Mouse (Mus musculus) cerebellum, adult 2 months (tissue): Measurements from ENCODE around the gene Klk14.

Source experiments
- CTCF ChIP-seq: fragments of 200-500 bp; IDR thresholded peaks from 2 replicates; pipeline ENCODE4 v1.5.1; 2011; ENCODE audit warnings: low read depth, mild to moderate bottlenecking, control low read depth, low read length, moderate library complexity, borderline replicate concordance; ENCODE audit not compliant: insufficient read depth
- POLR2A ChIP-seq: fragments of 200-500 bp; IDR thresholded peaks from 2 replicates; pipeline ENCODE4 v1.6.1; 2011; ENCODE audit warnings: low read length, control low read depth, borderline replicate concordance; ENCODE audit not compliant: insufficient read depth

- TF ChIP-seq POLR2A: no peak
- TF ChIP-seq CTCF: no peak
Observed at GRCm38 (mm10) chr7:43668582-43668981, 21.6 kb upstream of the Klk14 start.
